In the genomic region with DNA sequence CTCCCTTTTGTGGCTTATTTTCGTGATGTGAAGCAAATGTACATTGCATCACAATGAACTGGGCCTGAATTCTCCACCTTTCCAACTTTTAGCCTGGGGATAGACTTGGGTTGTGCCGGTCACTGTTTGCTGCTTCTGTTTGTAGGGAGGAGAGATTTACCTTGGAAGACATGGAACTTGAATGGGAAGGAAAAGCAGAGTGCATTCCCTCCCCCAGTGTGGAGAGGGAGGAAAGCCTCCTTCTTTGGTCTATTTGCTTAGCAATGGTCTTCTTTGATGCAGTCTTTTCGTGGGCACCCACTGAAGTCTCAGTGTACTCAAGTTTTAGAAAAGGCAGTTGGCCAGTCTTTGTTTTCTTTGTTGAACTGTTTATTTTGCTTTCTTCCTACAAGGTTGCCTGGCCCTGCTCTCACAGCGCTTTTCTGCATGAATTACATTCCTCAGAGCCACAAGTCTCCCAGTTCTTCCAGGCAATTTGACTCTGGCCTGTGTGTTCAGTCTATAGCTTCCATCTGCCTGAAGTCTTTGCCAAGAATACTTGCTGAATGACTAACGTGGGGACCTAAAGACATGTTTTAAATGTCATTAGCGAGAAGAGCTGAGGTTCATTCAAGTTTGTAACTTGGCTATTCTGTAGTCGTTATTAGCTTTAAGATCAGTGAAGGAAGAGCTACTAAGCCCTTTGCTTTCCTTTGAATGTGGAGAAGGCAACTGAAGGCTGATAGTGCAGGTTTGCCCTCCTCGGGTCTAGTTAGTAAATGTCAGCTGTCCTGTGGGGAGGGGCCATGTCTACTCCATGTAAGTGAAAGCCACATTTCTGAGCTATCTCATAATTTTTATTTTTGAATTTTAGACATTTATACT, we compare ENCODE assay signal across 9 mouse cellular contexts.
DNase-seq lines count a peak whose midpoint lies in the region; ATAC-seq and TF ChIP-seq lines count a peak whose summit lies in the region.
"Had no signal": no experiment of that assay in that cellular context is flagged by ENCODE, and none has a peak within 500 bp of the region (broad histone marks: within the 10 kb centered on the region; RNA-seq: fewer than 3 reads in every experiment).

No protein-coding gene starts in this region.

- no peak overlapping the region for H3K9ac ChIP-seq in heart, embryonic 11.5 days (ENCODE audit: low read depth, low read length)
- H3K9ac ChIP-seq in forebrain, embryonic 12.5 days, result no peak overlapping the region

- no peak overlapping the region for H3K27ac ChIP-seq in heart, embryonic 11.5 days (ENCODE audit: low read depth, low read length)
- peak overlapping the region; percentile 65; the same call in 1 of the 2 replicates for H3K27ac ChIP-seq in forebrain, embryonic 12.5 days

- in situ Hi-C loops in Patski (cut with MboI; ENCODE audit: low pct_unique_long_range_greater_than_20kb), result loop anchor here (10.0 kb wide), 1 partner anchor 150 kb away; no protein-coding TSS in a partner anchor

- no peaks in the 10 kb centered on the region; the same call in 1 of the 2 replicates for H3K4me1 ChIP-seq in heart, embryonic 11.5 days (ENCODE audit: control insufficient read depth, insufficient read depth, low read length)
- H3K4me1 ChIP-seq in forebrain, embryonic 12.5 days, result peaks cover 58% of the 10 kb centered on the region

- no peak overlapping the region for H3K4me3 ChIP-seq in heart, embryonic 11.5 days (ENCODE audit: low read depth, low read length)
- no peak overlapping the region for H3K4me3 ChIP-seq in forebrain, embryonic 12.5 days (replicated peaks)

- no peaks in the 10 kb centered on the region for H3K36me3 ChIP-seq in heart, embryonic 11.5 days (ENCODE audit: control insufficient read depth, insufficient read depth, low read length)
- no peaks in the 10 kb centered on the region for H3K36me3 ChIP-seq in forebrain, embryonic 12.5 days (replicated peaks)

- no peak for TF ChIP-seq CTCF in Patski (IDR thresholded peaks at IDR 0.05)

- peak; percentile 30 for DNase-seq in heart, adult 11 months
- DNase-seq in Patski (ENCODE audit: low read depth, low spot score), result peak; percentile 55
- peak; percentile 44 for DNase-seq in mesoderm, embryonic 11.5 days (ENCODE audit: low read depth, low spot score)
- DNase-seq in testis, postnatal 10 days (ENCODE audit: low spot score), result no peak
- no peak for DNase-seq in cerebellum, adult 18-20 months
- no peak for DNase-seq in urinary bladder, adult 18-20 months (ENCODE audit: low spot score in 2 of 2)
- DNase-seq: gastrocnemius, postnatal 10 days had no signal

- 41% methylated on average over 8 of the region's 8 CpGs for WGBS in heart, embryonic 11.5 days (ENCODE audit: insufficient replicate concordance)
- 7% methylated on average over 8 of the region's 8 CpGs for WGBS in forebrain, embryonic 12.5 days

- CTCF ChIA-PET in Patski (lab: Charles Lee), result interaction anchor here (0.9 to 2.0 kb wide), 7 partner anchors 9 to 91 kb away, joined by 3 to 6 read pairs (median 3); no protein-coding TSS in a partner anchor

- POLR2A ChIA-PET in Patski (lab: Charles Lee), result interaction anchor here (0.7 kb wide), 1 partner anchor 1201 kb away, joined by 5 read pairs; no protein-coding TSS in a partner anchor

- no peak for ATAC-seq in heart, embryonic 11.5 days (replicated peaks; ENCODE audit: insufficient number of reproducible peaks, low FRiP score, low TSS enrichment)
- ATAC-seq in Patski, result peak; percentile 100
- ATAC-seq in forebrain, embryonic 12.5 days (ENCODE audit: low FRiP score), result peak; percentile 56; the same call in 1 of the 2 replicates

- no peak overlapping the region for H3K4me2 ChIP-seq in heart, embryonic 11.5 days
- H3K4me2 ChIP-seq in forebrain, embryonic 12.5 days, result no peak overlapping the region

- H3K9me3 ChIP-seq in heart, embryonic 11.5 days (replicated peaks; ENCODE audit: control insufficient read depth, low read length), result no peaks in the 10 kb centered on the region
- no peaks in the 10 kb centered on the region for H3K9me3 ChIP-seq in forebrain, embryonic 12.5 days

- 0 out of 2 replicates have a peak, but pooled peaks cover 2% of the 10 kb centered on the region for H3K27me3 ChIP-seq in heart, embryonic 11.5 days (ENCODE audit: control insufficient read depth, insufficient read depth, low read length)
- no peaks in the 10 kb centered on the region for H3K27me3 ChIP-seq in Patski
- 0 out of 2 replicates have a peak, but pooled peaks cover 3% of the 10 kb centered on the region for H3K27me3 ChIP-seq in forebrain, embryonic 12.5 days

Comparison
In these comparisons a context has a peak if more than half of its experiments do, and no peak if none do; other contexts are left out.
1. DNase-seq: peak in heart, adult 11 months (single experiment), Patski (single experiment) and mesoderm, embryonic 11.5 days (single experiment); none in testis, postnatal 10 days (single experiment), cerebellum, adult 18-20 months (0 of 2) and urinary bladder, adult 18-20 months (0 of 2).